Mouse (Mus musculus) kidney, adult 18-20 months (tissue): ENCODE results near the gene Med12l.
A peak's percentile ranks its signal among the peaks of the same experiment; 100 is the strongest.

Source experiments
- DNase-seq: peaks from one replicate; pipeline ENCODE4 v3.0.0; 2021

Med12l gene

GRCm38 (mm10) chr3:59005271-59005995 lies at the start of gene Med12l:
Gene Med12l, plus strand, starts transcription at chr3:59005825.
- peak; percentile 65 for DNase-seq

- DNase-seq: no peak
Observed at GRCm38 (mm10) chr3:58961166-58961565, 44.5 kb upstream of the Med12l start.

GRCm38 (mm10) chr3:58977413-58977812 lies 28.2 kb upstream of the Med12l start:
- DNase-seq: no peak

GRCm38 (mm10) chr3:58977906-58978622 lies 27.6 kb upstream of the Med12l start:
- no peak for DNase-seq

GRCm38 (mm10) chr3:58980579-58980978 lies 25.0 kb upstream of the Med12l start:
- DNase-seq: no peak

GRCm38 (mm10) chr3:58982896-58983837 lies 22.5 kb upstream of the Med12l start:
- peak; percentile 27 for DNase-seq

- no peak for DNase-seq
Observed at GRCm38 (mm10) chr3:58983838-58984598, 21.6 kb upstream of the Med12l start.

- no peak for DNase-seq
Observed at GRCm38 (mm10) chr3:58985816-58986215, 19.8 kb upstream of the Med12l start.

GRCm38 (mm10) chr3:58989374-58989773 lies 16.3 kb upstream of the Med12l start:
- no peak for DNase-seq

GRCm38 (mm10) chr3:58990556-58990955 lies 15.1 kb upstream of the Med12l start:
- no peak for DNase-seq

- no peak for DNase-seq
Observed at GRCm38 (mm10) chr3:58992122-58992521, 13.5 kb upstream of the Med12l start.

- no peak for DNase-seq
Observed at GRCm38 (mm10) chr3:58993619-58994018, 12.0 kb upstream of the Med12l start.

GRCm38 (mm10) chr3:59003756-59004155 lies 1.9 kb upstream of the Med12l start:
- no peak for DNase-seq

GRCm38 (mm10) chr3:59005996-59006730 lies 538 bp downstream of the Med12l start:
- peak; percentile 68 for DNase-seq

- no peak for DNase-seq
Observed at GRCm38 (mm10) chr3:59006731-59007441, 1.3 kb downstream of the Med12l start.

- no peak for DNase-seq
Observed at GRCm38 (mm10) chr3:59010276-59010675, 4.7 kb downstream of the Med12l start.

GRCm38 (mm10) chr3:59015698-59016412 lies 10.2 kb downstream of the Med12l start:
- DNase-seq: no peak

GRCm38 (mm10) chr3:59016501-59016900 lies 10.9 kb downstream of the Med12l start:
- no peak for DNase-seq

- DNase-seq: no peak
Observed at GRCm38 (mm10) chr3:59021236-59021635, 15.6 kb downstream of the Med12l start.

GRCm38 (mm10) chr3:59022251-59022650 lies 16.6 kb downstream of the Med12l start:
- no peak for DNase-seq
